Mouse (Mus musculus) CH12.LX (cell line): ENCODE measurements around the gene Golm1.

Experiments
- BHLHE40 ChIP-seq: IDR thresholded peaks from 2 replicates; pipeline ENCODE4 v1.6.1; 2011; ENCODE audit warnings: mild to moderate bottlenecking, low read depth, low read length, improper control_type of control experiment
- CHD2 ChIP-seq: IDR thresholded peaks from 2 replicates; pipeline ENCODE4 v1.6.1; 2011; ENCODE audit warnings: low read length, improper control_type of control experiment
- CTCF ChIP-seq, 2 experiments: IDR thresholded peaks in 1 of 2; conservative IDR thresholded peaks in 1 of 2; 2 replicates each; pipeline ENCODE4 v1.5.1; 2011 to 2012; ENCODE audit warnings: low read depth in 2 of 2, low read length in 2 of 2, improper control_type of control experiment in 1 of 2, inconsistent platforms in 1 of 2, mild to moderate bottlenecking in 1 of 2, moderate library complexity in 1 of 2
- ELF1 ChIP-seq: IDR thresholded peaks from 2 replicates; pipeline ENCODE4 v1.6.1; 2014; ENCODE audit warnings: low read depth, mild to moderate bottlenecking, inconsistent platforms, low read length, improper control_type of control experiment
- EP300 ChIP-seq: IDR thresholded peaks from 2 replicates; pipeline ENCODE4 v1.6.1; 2011; ENCODE audit warnings: low read length, improper control_type of control experiment
- HCFC1 ChIP-seq: IDR thresholded peaks from 2 replicates; pipeline ENCODE4 v1.6.1; 2012; ENCODE audit warnings: low read depth, mild to moderate bottlenecking, inconsistent platforms, low read length, improper control_type of control experiment
- MEF2A ChIP-seq: IDR thresholded peaks from 2 replicates; pipeline ENCODE4 v1.6.1; 2014; ENCODE audit warnings: low read depth, mild to moderate bottlenecking, inconsistent platforms, low read length, improper control_type of control experiment, borderline replicate concordance
- NELFE ChIP-seq: IDR thresholded peaks from 2 replicates; pipeline ENCODE4 v1.6.1; 2011; ENCODE audit warnings: low read depth, low read length, improper control_type of control experiment
- POLR2A ChIP-seq: IDR thresholded peaks from 2 replicates; pipeline ENCODE4 v1.6.1; 2011; ENCODE audit warnings: low read depth, mild to moderate bottlenecking, improper control_type of control experiment, low read length
- RAD21 ChIP-seq: IDR thresholded peaks from 2 replicates; pipeline ENCODE4 v1.6.1; 2011; ENCODE audit warnings: low read depth, mild to moderate bottlenecking, low read length, improper control_type of control experiment, moderate library complexity
- RCOR1 ChIP-seq: conservative IDR thresholded peaks from 2 replicates; pipeline ENCODE4 v1.6.1; 2012; ENCODE audit warnings: low read depth, mild to moderate bottlenecking, inconsistent platforms, low read length, improper control_type of control experiment

- TF ChIP-seq NELFE = no peak
- TF ChIP-seq RCOR1 = no peak
- no peak for TF ChIP-seq EP300
- no peak for TF ChIP-seq CTCF (conservative IDR thresholded peaks at IDR 0.05 in 1 of 2, IDR thresholded peaks at IDR 0.05 in 1 of 2; ENCODE audit: low read depth in 2 of 2, low read length in 2 of 2)
- TF ChIP-seq POLR2A = no peak
- no peak for TF ChIP-seq CHD2
- TF ChIP-seq BHLHE40 = no peak
- no peak for TF ChIP-seq HCFC1
- TF ChIP-seq ELF1 = no peak
- no peak for TF ChIP-seq RAD21
- TF ChIP-seq MEF2A = no peak
Observed at GRCm38 (mm10) chr13:59688338-59688770, 12.7 kb upstream of the Golm1 start.
